Mouse (Mus musculus) kidney, adult 18-20 months (tissue): ENCODE data around the gene Acp2.

Experiments
- DNase-seq: peaks from one replicate; pipeline ENCODE4 v3.0.0; 2021

Acp2 gene

DNA sequence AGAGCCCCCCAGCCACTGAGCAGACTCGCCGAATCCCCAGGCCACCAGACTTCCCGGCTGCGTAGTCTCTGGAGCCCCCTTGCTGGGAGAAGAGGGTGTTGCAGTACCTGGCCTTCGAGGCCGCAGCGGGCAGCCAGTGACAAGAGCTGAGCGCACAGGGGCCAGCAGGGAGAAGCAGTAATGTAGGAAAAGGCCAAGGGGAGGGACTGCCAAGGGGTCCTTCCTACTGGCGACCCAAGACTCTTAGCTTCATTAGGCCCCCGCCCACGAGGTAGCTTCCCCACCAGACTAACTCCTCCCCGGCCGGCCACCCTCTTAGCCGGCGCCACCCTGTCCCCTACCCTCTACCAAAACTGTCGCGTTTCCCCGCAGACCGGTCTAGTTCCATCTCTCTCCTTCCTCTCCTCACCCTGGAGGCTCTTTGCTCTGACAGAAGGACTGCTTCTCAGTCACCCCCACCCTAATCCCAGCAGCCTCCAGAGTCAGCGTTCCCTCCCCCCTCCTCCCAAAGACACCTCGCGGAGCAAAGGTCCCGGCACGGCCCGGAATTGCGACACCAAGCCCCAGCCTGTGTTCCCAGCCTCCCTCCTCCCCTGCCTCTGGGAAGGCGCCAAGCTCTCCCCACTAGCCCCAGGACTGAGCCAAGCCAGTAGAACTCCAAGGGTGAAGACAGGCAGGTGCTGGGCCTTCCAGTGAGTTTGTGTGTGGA is 7.9 kb upstream of the Acp2 start:
- peak; percentile 89 for DNase-seq

GRCm38 (mm10) chr2:91196577-91197001 is 6.1 kb upstream of the Acp2 start:
- DNase-seq = peak; percentile 24

GRCm38 (mm10) chr2:91198888-91199287 is 3.8 kb upstream of the Acp2 start:
- DNase-seq = no peak

DNA sequence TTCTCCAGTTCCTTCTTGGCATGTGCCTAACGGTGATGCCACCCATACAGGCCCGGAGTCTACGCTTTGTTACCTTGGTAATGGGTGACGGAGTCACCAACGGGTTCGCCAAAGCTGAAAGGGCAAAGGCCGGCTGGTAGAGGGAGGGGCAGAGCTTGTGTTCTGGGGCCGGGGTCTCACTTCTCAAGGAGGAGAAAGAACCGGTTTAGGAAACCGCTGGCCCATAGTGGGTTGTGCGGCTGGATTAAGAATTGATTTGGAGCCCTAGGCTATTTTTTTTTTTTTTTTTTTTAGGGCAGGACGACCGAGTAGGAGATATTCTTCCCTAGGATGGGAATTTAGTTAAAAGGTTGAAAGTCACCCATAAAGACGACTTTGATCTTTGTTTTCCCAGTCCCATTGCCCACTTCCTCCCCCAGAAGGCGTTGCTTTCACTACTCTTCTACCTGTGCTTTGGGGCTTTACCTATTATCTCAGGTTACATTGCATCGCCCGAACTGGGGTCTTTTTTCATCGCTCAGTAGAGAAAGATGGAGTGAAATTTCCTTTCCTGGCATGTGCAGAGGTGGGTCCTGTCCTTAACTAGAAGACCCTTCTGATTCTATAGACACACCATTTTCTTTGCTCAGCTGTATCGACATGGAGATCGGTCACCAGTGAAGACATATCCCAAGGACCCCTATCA is 429 bp downstream of the Acp2 start:
- DNase-seq = no peak

- DNase-seq = no peak
Measured at GRCm38 (mm10) chr2:91206254-91206775, 3.6 kb downstream of the Acp2 start.

DNA sequence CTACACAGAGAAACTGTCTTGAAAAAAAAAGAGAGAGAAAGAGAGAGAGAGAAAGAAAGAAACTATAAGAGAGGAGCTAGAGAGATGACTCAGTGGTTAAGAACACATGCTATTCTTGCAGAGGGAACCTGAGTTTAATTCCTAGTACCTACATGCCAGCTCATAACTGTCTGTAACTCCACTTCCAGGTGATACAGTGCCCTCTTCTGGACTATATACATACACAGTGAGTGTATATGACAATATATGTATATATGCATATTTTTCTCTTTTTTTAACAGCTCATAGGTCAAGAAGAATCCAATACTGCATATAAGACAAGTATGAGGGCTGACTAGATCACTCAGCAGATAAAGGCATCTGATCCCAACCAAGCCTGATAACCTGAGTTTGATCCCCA is 10.6 kb downstream of the Acp2 start:
- no peak for DNase-seq

- no peak for DNase-seq
Measured at GRCm38 (mm10) chr2:91217032-91217431, 14.3 kb downstream of the Acp2 start.

GRCm38 (mm10) chr2:91220501-91220900 is 17.8 kb downstream of the Acp2 start:
- DNase-seq = no peak

- DNase-seq = no peak
Measured at GRCm38 (mm10) chr2:91223614-91224013, 20.9 kb downstream of the Acp2 start.

- DNase-seq = no peak
Measured at GRCm38 (mm10) chr2:91229735-91230134, 27.1 kb downstream of the Acp2 start.

GRCm38 (mm10) chr2:91236601-91237510 is 34.2 kb downstream of the Acp2 start, which contains the start of gene Ddb2:
Ddb2 (minus strand) TSS chr2:91236982.
- DNase-seq = peak; percentile 86

- peak; percentile 18 for DNase-seq
Measured at GRCm38 (mm10) chr2:91237511-91238080, 34.9 kb downstream of the Acp2 start.

DNA sequence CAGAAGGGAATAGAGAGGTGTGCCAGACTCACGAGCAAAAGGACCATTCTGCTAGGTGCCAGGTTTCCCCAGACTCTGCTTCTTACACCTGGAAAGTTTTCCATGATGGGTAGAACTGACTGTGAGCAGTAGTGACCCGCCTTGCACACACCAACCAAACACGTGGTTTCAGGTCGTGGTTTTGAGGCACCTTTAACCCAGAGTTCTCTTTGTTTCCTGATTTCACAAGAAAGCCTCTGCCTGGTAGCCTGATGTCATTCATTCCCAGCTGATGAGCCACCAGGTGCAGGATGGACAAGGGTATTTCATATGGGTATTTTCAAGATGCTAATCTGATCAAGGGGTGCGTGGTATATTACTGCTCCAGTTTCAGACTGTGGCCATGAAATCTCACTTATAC is 39.9 kb downstream of the Acp2 start:
- no peak for DNase-seq

DNA sequence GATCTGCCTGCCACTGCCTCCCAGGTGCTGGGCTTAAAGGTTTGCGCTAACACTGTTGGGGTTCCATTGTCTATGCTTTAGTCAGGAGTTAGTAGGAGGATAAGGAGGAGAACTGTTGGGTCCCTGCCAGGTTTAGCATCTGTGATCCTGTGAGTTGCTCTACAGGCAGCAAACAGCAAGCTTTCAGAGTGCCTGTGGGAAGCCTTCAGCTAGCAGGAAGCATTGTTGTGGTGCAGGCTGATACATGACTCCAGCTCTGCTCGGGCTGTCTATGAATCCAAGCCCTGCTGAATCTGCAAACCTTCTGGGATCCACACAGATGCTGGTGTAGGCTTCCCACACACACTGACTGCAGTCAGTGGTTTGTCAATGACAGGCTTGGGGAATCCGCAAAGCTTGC is 40.7 kb downstream of the Acp2 start:
- DNase-seq = no peak

- DNase-seq = no peak
Measured at GRCm38 (mm10) chr2:91244557-91245228, 42.0 kb downstream of the Acp2 start.

- no peak for DNase-seq
Measured at GRCm38 (mm10) chr2:91248366-91248765, 45.7 kb downstream of the Acp2 start.

DNA sequence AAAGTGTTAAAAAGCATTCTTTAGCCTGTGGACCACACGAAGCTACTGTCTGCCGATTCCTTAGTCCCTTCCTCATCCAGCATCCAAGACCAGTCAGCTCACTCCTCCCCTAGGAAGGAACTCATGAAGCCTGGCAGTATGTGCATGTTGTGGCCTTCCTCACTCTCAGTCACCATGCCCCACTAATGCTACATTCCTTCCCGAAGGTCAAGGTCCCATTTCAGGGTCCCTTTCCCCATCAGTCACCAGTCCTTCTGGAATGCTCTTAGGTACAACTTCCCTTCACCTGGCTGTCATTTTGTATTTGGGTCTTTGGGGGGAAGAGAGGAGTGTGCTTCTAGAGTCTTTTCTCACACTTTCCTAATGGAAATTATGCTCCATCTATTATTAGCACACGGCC is 49.3 kb downstream of the Acp2 start:
- no peak for DNase-seq

DNA sequence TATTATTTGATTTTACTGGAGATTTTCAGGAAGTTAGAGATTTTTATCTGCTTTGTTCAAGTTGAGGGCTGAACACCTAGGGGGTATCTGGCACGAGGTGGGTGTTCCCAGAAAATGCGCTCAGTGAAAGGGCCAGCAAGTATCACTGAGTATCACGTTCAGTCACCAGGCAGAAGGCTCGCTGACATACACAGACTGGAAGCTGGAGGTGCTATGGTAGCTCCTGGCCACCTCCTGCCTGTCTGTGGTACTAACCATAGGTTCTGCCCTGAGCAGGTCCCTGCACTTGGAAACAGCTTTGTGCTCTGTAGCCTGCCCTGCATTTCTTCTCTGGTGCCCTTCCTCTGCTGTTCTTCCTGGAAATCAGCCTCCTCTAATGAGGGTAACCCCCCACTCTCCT is 49.8 kb downstream of the Acp2 start:
- DNase-seq = no peak

GRCm38 (mm10) chr2:91254725-91255380 is 52.2 kb downstream of the Acp2 start:
- no peak for DNase-seq

DNA sequence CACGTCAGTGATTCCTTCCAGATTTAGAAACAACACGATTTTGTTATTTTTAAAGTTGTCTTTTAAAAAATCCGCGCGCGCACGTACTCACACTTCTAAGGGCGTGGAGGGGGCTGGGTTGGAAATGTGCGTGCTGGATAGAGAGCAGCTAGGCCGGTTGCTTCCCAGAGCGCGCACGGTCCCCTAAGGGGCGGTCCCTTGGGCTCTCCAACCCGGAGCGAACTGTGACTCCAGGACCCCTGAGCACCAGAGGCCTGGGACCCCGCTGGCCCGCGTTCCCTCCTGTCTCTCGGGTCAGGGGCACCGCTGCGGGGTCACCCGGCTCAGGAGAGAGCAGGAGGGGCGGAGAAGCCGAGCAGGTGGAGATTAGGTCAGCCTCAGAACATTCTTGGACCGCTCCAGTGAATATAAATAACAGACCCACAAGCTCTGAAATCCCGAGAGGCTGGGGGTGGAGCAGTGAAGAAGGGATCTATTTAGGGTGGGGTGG is 53.0 kb downstream of the Acp2 start, which contains the start of gene Pacsin3:
Gene Pacsin3, plus strand, starts transcription at position 294 of the 490 bp plus-strand sequence.
- DNase-seq = peak; percentile 50
